Mouse (Mus musculus) right cerebral cortex, adult 18-20 months (tissue): Measurements from ENCODE around the gene Ahcyl1.
"Not testable (repeated sequence)": the region's sequence is repeated elsewhere in the genome, so short reads cannot be mapped to it uniquely, and the experiment has no call there.

Experiments
- DNase-seq: peaks from one replicate; pipeline ENCODE4 v3.0.0; 2022; ENCODE audit warnings: mixed read lengths

The Ahcyl1 gene

GRCm38 (mm10) chr3:107695948-107696881, at the start of gene Ahcyl1:
Ahcyl1 (minus strand) TSS chr3:107696560.
- DNase-seq, result peak; percentile 99

DNA sequence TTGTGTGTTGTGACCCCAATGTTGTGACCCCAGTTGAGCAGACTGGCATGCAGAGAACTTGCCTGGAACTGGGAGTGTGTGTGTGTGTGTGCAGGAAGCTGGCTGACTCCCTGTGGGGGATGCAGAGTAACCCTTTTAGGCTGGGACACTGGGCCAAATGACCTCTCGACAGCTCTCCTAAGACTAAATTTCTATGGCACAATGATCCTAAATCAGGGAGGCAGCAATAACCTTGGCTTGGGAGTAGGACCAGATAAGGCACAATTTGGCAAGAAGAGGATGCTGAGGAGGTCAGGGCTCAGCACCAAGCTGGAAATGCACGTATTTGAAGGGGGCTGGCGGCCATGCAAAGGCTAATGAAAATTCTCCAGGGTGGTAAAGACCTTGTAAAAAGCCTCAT, 49.7 kb upstream of the Ahcyl1 start:
- no peak for DNase-seq

- no peak for DNase-seq
These were observed 47.3 kb upstream of the Ahcyl1 start for GRCm38 (mm10) chr3:107743650-107744049.

DNA sequence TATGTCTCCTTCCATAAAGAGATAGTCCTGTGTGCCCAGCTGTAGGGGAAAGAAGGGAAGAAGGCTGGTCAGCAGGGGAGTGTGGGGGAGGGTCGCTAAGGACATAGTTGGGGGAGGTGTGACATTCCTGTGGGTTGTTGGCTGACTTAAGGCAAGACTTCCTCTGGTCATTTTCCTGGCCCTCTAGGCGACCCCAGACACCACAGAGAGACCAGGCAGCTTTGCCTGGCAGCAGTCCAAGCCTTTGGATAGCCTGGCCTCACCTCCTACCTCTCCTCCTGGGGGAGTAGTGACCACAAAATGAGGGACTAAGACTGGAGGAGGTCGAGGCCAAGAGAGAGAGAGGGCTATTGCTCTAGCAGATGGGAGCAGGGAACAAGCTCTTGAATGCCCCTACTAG, 46.7 kb upstream of the Ahcyl1 start:
- DNase-seq, result no peak

- no peak for DNase-seq
These were observed 45.8 kb upstream of the Ahcyl1 start for GRCm38 (mm10) chr3:107742071-107742710.

DNA sequence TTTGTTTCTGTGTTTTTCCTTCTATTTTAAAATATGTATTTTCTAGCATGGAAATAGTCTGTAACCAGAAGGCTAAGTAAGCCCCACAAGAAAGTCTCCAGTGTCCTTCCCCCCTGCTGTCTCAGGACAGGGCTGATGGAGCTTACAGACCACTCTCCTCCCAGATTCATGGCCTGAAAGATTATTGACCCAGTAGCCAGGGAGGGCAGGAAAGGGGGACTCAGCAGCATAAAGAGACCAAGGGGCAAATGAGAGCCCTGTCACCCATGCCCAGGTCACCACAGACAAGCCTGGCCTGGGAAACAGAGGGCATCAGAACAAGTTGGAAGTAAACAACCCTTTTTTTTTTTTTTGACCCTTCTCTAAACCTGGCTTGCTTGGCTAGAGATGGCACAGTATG, 45.0 kb upstream of the Ahcyl1 start:
- DNase-seq, result no peak

DNA sequence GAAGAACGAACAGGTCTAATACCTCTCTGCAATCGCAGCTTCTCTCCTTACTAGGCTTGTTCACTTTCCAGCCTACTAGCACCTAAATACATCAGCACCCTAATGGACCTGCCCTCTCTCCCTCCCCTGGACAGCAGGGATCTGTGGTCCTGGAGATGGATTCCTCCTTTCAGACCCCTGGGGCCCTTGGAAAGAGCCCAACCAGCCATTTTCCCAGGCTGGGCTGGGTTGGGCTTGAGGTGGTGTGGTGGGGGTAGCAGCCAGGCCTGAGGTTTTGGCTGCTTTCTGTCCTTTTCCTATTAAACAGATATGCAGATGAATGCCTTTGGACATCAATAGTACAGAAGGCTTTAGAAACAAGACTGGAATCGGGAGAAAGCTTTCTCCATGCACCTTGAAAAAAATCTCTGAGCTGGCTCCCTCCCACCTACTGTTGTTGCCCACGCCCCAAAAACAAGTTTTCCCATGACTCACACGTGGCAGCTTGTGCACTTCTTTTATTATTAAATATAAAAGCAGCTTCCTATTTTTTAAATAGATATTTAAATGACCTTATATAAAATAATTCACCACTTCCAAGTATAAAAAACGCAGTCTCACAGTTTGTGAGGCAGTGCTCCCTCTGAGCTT, 44.3 kb upstream of the Ahcyl1 start:
- DNase-seq, result peak; percentile 63

DNA sequence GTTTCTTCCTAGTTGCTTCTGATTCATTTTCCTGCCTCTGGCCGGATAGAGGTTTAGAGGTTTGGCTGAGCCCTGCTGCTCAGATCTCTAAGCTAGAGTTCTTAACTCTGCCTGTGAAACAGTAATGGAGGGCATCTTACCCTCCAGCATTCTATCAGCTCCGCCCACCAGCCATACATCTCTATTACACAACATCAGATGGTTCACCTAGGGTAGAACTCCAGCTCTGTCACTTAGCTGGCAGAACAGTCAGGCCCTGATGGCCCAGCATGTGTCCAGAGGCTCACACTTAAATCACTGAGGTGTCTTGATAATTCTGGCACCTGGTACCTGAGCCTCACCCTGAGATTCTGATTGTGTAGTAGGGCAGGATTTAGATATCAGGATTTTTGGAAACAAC, 43.6 kb upstream of the Ahcyl1 start:
- DNase-seq, result no peak

- DNase-seq, result no peak
These were observed 43.1 kb upstream of the Ahcyl1 start for GRCm38 (mm10) chr3:107739456-107739855.

DNA sequence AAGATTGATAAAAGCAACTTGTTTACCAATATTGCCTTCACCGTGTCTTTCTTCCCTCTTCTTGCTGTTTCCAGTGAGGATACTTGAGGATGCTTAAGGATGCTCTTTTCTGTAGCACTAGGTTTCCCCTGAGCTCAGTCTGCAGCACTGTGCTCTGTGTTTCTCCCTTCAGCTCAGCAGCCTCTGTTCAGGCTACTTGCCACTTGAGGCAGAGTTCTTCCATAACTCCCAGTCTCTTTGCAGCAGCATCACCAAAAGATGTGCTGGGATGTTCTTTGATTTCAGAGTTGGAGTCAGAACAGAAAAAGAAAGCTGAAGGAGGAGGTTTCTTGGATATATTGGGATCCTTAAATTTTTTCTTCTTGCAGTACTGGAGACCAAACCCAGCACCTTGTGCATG, 42.3 kb upstream of the Ahcyl1 start:
- DNase-seq, result peak; percentile 57

GRCm38 (mm10) chr3:107737609-107738190, 41.3 kb upstream of the Ahcyl1 start:
- no peak for DNase-seq

GRCm38 (mm10) chr3:107735620-107736019, 39.3 kb upstream of the Ahcyl1 start:
- not testable (repeated sequence) for DNase-seq

GRCm38 (mm10) chr3:107733329-107733728, 37.0 kb upstream of the Ahcyl1 start:
- DNase-seq, result no peak

GRCm38 (mm10) chr3:107730236-107730635, 33.9 kb upstream of the Ahcyl1 start:
- DNase-seq, result no peak

- DNase-seq, result no peak
These were observed 32.1 kb upstream of the Ahcyl1 start for GRCm38 (mm10) chr3:107728509-107728908.

DNA sequence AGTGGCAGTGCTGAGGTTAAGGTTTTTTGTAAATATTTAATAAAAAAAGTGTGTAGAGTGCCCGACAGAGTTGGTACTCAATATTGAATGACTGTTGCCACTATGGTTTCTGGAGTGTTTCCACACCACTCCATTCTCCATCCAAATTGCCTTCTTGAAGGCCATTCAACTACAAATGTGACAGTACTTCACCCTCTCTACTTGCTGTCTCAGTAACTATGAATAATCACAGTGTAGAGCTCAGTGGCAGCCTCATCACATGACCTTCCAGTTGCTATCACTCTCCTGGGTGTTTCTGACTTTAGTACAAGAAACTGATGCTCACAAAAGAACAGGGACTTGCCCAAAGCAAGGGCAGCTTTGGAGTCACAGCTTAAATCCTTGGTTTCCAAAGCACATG, 19.6 kb upstream of the Ahcyl1 start:
- DNase-seq, result no peak

DNA sequence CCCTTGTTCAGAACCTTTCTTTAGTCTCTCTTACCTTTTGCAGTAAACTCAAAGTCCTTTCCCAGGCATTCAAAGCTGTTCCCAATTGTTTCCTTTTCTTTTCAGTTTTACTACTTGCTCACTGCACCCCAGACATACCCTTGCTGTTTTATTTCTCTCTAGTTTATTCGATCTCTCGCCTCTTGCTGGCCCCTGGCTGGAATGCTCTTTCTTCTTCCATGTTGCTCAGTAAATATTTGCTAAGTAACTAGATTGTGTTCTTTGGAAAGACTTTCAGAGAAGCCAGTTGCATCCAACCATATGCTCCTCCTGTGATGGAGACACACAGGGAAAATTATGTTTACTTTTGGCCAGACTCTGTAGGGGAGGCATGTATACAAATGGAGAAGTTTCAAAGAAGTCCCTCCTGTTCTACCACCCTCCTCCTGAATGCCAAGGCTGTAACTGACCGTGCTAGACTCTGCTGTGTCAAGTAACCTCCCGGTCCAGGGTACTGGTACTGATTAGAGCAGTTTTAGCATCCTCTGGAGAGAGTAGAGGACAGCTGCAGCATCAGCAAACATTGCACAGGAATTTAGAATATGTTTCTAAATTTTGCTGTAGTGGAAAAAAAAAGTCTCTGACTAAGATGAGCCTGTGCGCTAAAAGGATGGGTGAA, 18.0 kb upstream of the Ahcyl1 start:
- no peak for DNase-seq

DNA sequence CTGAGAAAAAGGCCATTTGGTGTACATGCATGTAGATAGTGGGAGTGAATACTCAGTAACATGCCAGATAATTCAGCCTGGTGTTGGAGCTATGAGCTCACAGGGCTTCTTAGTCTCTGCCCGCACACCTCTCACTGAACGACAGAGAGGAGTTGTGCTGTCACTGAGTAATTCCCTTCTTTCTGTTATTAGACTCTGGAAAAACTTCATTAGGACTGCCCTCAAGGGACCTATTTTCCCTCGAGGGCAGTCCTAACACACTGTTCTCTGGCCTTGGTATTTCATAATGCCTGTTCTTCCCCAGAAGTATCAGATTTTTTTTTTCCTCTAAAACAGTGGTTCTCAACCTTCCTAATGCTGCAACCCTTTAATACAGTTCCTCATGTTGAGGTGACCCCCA, 15.7 kb upstream of the Ahcyl1 start:
- no peak for DNase-seq

GRCm38 (mm10) chr3:107709156-107709555, 12.8 kb upstream of the Ahcyl1 start:
- DNase-seq, result no peak

- no peak for DNase-seq
These were observed 10.9 kb upstream of the Ahcyl1 start for GRCm38 (mm10) chr3:107707239-107707638.

- DNase-seq, result no peak
These were observed 9.8 kb upstream of the Ahcyl1 start for GRCm38 (mm10) chr3:107706164-107706563.

GRCm38 (mm10) chr3:107704371-107704705, 8.0 kb upstream of the Ahcyl1 start:
- DNase-seq, result no peak
